ENCODE assay signal across 20 mouse cellular contexts in the genomic region with DNA sequence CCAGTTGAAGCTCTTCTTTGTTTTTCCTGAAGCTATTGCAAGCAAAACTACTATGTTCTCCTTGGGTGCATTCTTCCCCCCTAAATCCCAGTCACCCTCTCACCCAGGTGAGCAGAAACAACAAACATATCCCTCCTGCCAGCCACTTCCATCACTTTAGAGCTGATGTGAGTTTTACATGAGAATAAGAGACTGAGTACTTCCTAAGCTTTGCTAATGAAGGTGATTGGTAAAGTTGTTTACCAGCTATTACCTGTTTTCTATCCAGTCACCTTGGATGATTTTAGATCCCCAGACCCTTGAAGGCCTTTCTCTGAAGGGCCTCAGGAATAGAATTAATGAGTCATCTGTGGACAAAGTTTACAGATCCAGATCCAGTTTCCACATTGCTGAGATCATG. TPM values are rescaled to one million over a fixed set of nuclear protein-coding genes. Genes with fewer than 3 reads are reported as not detected.
"Had no signal": no experiment of that assay in that cellular context is flagged by ENCODE, and none has a peak within 500 bp of the region (broad histone marks: within the 10 kb centered on the region; RNA-seq: fewer than 3 reads in every experiment).

No protein-coding gene starts in this region.

- H3K36me3 ChIP-seq: midbrain, embryonic 13.5 days; midbrain, embryonic 15.5 days; neural tube, embryonic 12.5 days; stomach, embryonic 15.5 days had no signal

- H3K27ac ChIP-seq: macrophage; midbrain, embryonic 13.5 days; midbrain, embryonic 15.5 days; neural tube, embryonic 12.5 days; stomach, embryonic 15.5 days had no signal

- H3K9me3 ChIP-seq: midbrain, embryonic 13.5 days; midbrain, embryonic 15.5 days; neural tube, embryonic 12.5 days; stomach, embryonic 15.5 days had no signal

- H3K9ac ChIP-seq: lung, embryonic 14.5 days; midbrain, embryonic 13.5 days; midbrain, embryonic 15.5 days; neural tube, embryonic 12.5 days; stomach, embryonic 15.5 days had no signal

- H3K4me3 ChIP-seq: megakaryocyte, embryonic 14.5 days; midbrain, embryonic 13.5 days; midbrain, embryonic 15.5 days; neural tube, embryonic 12.5 days; stomach, embryonic 15.5 days had no signal

- H3K27me3 ChIP-seq: megakaryocyte, embryonic 14.5 days; midbrain, embryonic 13.5 days; midbrain, embryonic 15.5 days; neural tube, embryonic 12.5 days; stomach, embryonic 15.5 days had no signal

- H3K4me1 ChIP-seq: megakaryocyte, embryonic 14.5 days; stomach, embryonic 15.5 days had no signal

- H3K4me2 ChIP-seq: lung, embryonic 14.5 days; midbrain, embryonic 11.5 days; midbrain, embryonic 13.5 days; midbrain, embryonic 15.5 days; neural tube, embryonic 12.5 days; stomach, embryonic 15.5 days had no signal

- ATAC-seq: midbrain, embryonic 13.5 days; midbrain, embryonic 15.5 days had no signal

- DNase-seq: lung, adult 18-20 months; lung, embryonic 14.5 days; lung, postnatal 10 days; right cerebral cortex, postnatal 14 days; thymus, adult 18-20 months; thymus, postnatal 14 days; thymus, postnatal 36 days had no signal

RNA-seq across cellular contexts. Expression of a gene that starts 29.4 kb away (rescaled TPM):
- polyA plus RNA-seq: liver, embryonic 16.5 days; lung, embryonic 14.5 days; lung, embryonic 16.5 days; macrophage; midbrain, embryonic 11.5 days; midbrain, embryonic 13.5 days; midbrain, embryonic 15.5 days; midbrain, postnatal 0 days; neural tube, embryonic 12.5 days; neural tube, embryonic 14.5 days; spleen, adult 2 months; stomach, embryonic 15.5 days; thymus, postnatal 0 days had no signal
